Mouse (Mus musculus): ENCODE results near the gene Fbxw5. TPM values are rescaled to one million over a fixed set of nuclear protein-coding genes. Genes with fewer than 3 reads are reported as not detected.

Fbxw5 gene
- total and polyA plus RNA-seq, 3 experiments, result 34.3 to 40.4 (median 37.4) TPM

- in situ Hi-C loops (cut with MboI; ENCODE audit: low pct_ligation_motif_present, low pct_unique_long_range_greater_than_20kb, low sequenced_read_pairs), result no loop called here
- TF ChIP-seq UBTF (IDR thresholded peaks at IDR 0.05; ENCODE audit: low read depth, low read length), result no peak
- no peak for TF ChIP-seq USF1 (IDR thresholded peaks at IDR 0.05; ENCODE audit: low read depth, low read length)
- no peak for TF ChIP-seq POLR2AphosphoS2 (IDR thresholded peaks at IDR 0.05; ENCODE audit: low read depth, low read length)
- TF ChIP-seq ELF1 (IDR thresholded peaks at IDR 0.05; ENCODE audit: low read depth, low read length), result no peak
- no peak for TF ChIP-seq BHLHE40 (IDR thresholded peaks at IDR 0.05; ENCODE audit: low read depth, low read length)
- no peak for TF ChIP-seq GABPA (IDR thresholded peaks at IDR 0.05; ENCODE audit: insufficient replicate concordance, low read depth, low read length)
- TF ChIP-seq ETS1 (conservative IDR thresholded peaks at IDR 0.05; ENCODE audit: low read depth, low read length), result no peak
- TF ChIP-seq CHD2 (IDR thresholded peaks at IDR 0.05; ENCODE audit: low read length), result no peak
- TF ChIP-seq CHD1 (IDR thresholded peaks at IDR 0.05; ENCODE audit: low read depth, low read length), result no peak
- TF ChIP-seq ZMIZ1 (IDR thresholded peaks at IDR 0.05; ENCODE audit: low read depth, low read length), result no peak
- no peak for TF ChIP-seq MYC (IDR thresholded peaks at IDR 0.05; ENCODE audit: low read depth, low read length)
- TF ChIP-seq HCFC1 (IDR thresholded peaks at IDR 0.05; ENCODE audit: low read depth, low read length), result no peak
- TF ChIP-seq EP300 (IDR thresholded peaks at IDR 0.05; ENCODE audit: low read length), result no peak
- no peak for TF ChIP-seq MAX (IDR thresholded peaks at IDR 0.05; ENCODE audit: low read length)
- H3K36me3 ChIP-seq (replicated peaks in 1 of 2; ENCODE audit: control insufficient read depth in 1 of 2, insufficient read depth in 1 of 2, low read length in 1 of 2), result no peaks in the 10 kb centered on the region
- no peaks in the 10 kb centered on the region for H3K27me3 ChIP-seq (replicated peaks)
- H3K4me3 ChIP-seq (replicated peaks in 1 of 3; ENCODE audit: low read depth in 2 of 3, low read length in 2 of 3, poor library complexity in 1 of 3), result no peak overlapping the region
- H3K9ac ChIP-seq (ENCODE audit: insufficient read depth, low read depth), result no peak overlapping the region
- H3K4me2 ChIP-seq (ENCODE audit: insufficient read depth, low read depth, poor library complexity, severe bottlenecking), result no peak overlapping the region
- no peak overlapping the region for H3K27ac ChIP-seq (ENCODE audit: insufficient read depth, low read depth)
- DNase-seq (ENCODE audit: extremely low read depth), result no peak
- H3K9me3 ChIP-seq (replicated peaks; ENCODE audit: low read length), result no peaks in the 10 kb centered on the region
- H3K79me2 ChIP-seq (replicated peaks; ENCODE audit: control insufficient read depth, extremely low read depth, insufficient read depth, poor library complexity, severe bottlenecking), result no peaks in the 10 kb centered on the region
- dilution Hi-C loops (cut with MboI; ENCODE audit: extremely low pct_ligation_motif_present, extremely low pct_unique_long_range_greater_than_20kb, low sequenced_read_pairs), result no loop called here
- peaks cover 21 to 51% of the 10 kb centered on the region in 2 experiments for H3K4me1 ChIP-seq (ENCODE audit: control insufficient read depth in 1 of 2, insufficient read depth in 2 of 2)
These were observed 31.3 kb upstream of the Fbxw5 start for GRCm38 (mm10) chr2:25468962-25469915.

GRCm38 (mm10) chr2:25469969-25470368 lies 30.6 kb upstream of the Fbxw5 start, which contains the start of gene Ptgds:
Ptgds (minus strand) TSS chr2:25470046.
- Histone ChIP-seq H3K27me3 (replicated peaks) (no peaks in the 10 kb centered on the region), H3K79me2 (replicated peaks; ENCODE audit: control insufficient read depth, extremely low read depth, insufficient read depth, poor library complexity, severe bottlenecking) (no peaks in the 10 kb centered on the region), H3K4me3 (replicated peaks in 1 of 3; ENCODE audit: low read depth in 2 of 3, low read length in 2 of 3, poor library complexity in 1 of 3) (no peak within 1 kb of the TSS), H3K4me2 (ENCODE audit: insufficient read depth, low read depth, poor library complexity, severe bottlenecking) (no peak within 1 kb of the TSS), H3K27ac (ENCODE audit: insufficient read depth, low read depth) (no peak within 1 kb of the TSS), H3K9ac (ENCODE audit: insufficient read depth, low read depth) (no peak within 1 kb of the TSS), H3K36me3 (replicated peaks in 1 of 2; ENCODE audit: control insufficient read depth in 1 of 2, insufficient read depth in 1 of 2, low read length in 1 of 2) (no peaks in the 10 kb centered on the region), H3K4me1 (ENCODE audit: control insufficient read depth in 1 of 2, insufficient read depth in 2 of 2) (peaks cover 14 to 44% of the 10 kb centered on the region in 2 experiments), H3K9me3 (replicated peaks; ENCODE audit: low read length) (no peaks in the 10 kb centered on the region)
- TF ChIP-seq MAZ (IDR thresholded peaks at IDR 0.05; ENCODE audit: low read depth, low read length), result no peak
- no peak for TF ChIP-seq USF2 (conservative IDR thresholded peaks at IDR 0.05; ENCODE audit: low read depth, low read length)
- no peak for TF ChIP-seq USF1 (IDR thresholded peaks at IDR 0.05; ENCODE audit: low read depth, low read length)
- dilution Hi-C loops (cut with MboI; ENCODE audit: extremely low pct_ligation_motif_present, extremely low pct_unique_long_range_greater_than_20kb, low sequenced_read_pairs), result no loop called here
- in situ Hi-C loops (cut with MboI; ENCODE audit: low pct_ligation_motif_present, low pct_unique_long_range_greater_than_20kb, low sequenced_read_pairs), result no loop called here
- no peak for DNase-seq (ENCODE audit: extremely low read depth)

All from CH12.LX (cell line).